Mouse (Mus musculus): ENCODE data around the gene Ccdc153. TPM values are rescaled to one million over a fixed set of nuclear protein-coding genes. Genes with fewer than 3 reads are reported as not detected.

Gene Ccdc153
- polyA plus RNA-seq, 1 experiment from 2014 or later: not detected

DNA sequence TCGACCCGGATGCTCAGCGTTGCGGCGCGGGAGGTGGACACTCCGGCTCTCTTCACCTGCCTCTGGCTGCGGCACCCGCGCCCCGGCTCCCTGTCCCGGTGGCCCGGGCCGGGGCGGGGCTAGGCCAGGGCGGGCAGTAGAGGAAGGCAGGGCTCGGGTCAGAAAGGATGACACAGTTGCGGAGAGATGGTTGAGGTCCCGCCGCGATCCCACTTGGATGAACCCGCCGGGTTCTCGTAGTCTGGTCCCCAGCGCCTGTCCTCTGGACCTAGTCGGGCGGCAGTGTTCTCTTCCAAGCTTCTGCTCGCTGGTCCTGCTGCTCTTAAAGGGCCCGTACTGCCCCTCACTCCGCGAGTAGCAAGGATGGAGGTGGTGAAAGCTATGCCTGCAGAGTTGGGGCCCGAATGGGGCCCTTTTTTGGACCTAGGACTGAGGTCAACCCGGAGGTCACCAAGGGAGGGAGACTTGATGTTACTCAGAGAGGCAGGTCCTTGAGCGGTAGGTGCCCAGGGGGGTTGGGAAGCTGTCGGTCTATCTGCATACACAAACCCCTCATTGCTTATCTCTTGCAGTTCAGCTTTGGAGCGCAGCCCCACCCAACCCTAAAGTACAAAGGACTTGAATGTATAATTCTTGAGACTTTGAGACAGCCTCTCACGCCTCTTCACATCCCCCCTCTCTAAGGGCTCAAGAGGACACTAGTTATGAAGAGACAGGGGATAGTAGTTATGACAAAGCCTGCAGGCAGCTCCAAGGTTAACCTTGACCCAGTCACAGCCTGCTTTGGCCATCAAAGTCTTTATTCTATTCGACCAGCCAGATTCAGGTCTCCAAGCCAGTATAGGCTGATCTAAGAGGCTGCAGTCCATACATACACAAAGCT, 47.8 kb downstream of the Ccdc153 start, which contains the start of gene Abcg4:
Gene Abcg4, minus strand, starts transcription at position 540 of the 883 bp plus-strand sequence.
- Histone ChIP-seq H3K27me3 (replicated peaks) (peaks cover 15% of the 10 kb centered on the region), H3K36me3 (peaks cover 14% of the 10 kb centered on the region), H3K27ac (peak within 1 kb of the TSS; percentile 19), H3K9ac (peak within 1 kb of the TSS; percentile 63), H3K9me3 (no peaks in the 10 kb centered on the region), H3K4me1 (replicated peaks) (peaks cover 25% of the 10 kb centered on the region), H3K4me3 (replicated peaks) (peak within 1 kb of the TSS; percentile 54), H3K4me2 (replicated peaks) (peak within 1 kb of the TSS; percentile 94)
- ATAC-seq: peak; percentile 73
- WGBS: under 1% methylated on average over 38 of the region's 38 CpGs

DNA sequence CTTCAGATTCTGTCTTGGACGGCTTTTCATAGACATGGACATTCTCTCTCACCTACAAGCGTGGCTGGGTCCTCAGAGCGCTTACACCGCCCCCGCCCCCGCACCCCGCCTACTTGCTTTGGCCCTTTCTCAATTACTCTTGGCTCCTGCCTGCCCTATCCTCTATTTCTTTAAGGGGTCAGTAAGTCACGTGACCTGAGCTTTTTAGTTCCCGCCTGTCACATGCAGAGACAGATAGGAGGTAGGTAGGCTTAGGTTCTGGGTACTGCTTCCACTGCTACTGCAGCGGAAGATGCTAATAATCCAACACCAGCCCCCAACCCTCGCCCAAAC, 48.4 kb downstream of the Ccdc153 start:
- H3K27ac ChIP-seq: no peak overlapping the region; the same call in 1 of the 2 replicates
- H3K27me3 ChIP-seq (replicated peaks): peaks cover 15% of the 10 kb centered on the region
- WGBS: 11% methylated on average over 11 of the region's 11 CpGs
- no peaks in the 10 kb centered on the region for H3K9me3 ChIP-seq
- peaks cover 14% of the 10 kb centered on the region for H3K36me3 ChIP-seq
- peak overlapping the region; percentile 94 for H3K4me2 ChIP-seq (replicated peaks)
- H3K9ac ChIP-seq: no peak overlapping the region
- ATAC-seq: peak; percentile 14; the same call in 1 of the 2 replicates
- peak overlapping the region; percentile 54; the same call in 1 of the 2 replicates for H3K4me3 ChIP-seq (replicated peaks)
- peaks cover 25% of the 10 kb centered on the region for H3K4me1 ChIP-seq (replicated peaks)

DNA sequence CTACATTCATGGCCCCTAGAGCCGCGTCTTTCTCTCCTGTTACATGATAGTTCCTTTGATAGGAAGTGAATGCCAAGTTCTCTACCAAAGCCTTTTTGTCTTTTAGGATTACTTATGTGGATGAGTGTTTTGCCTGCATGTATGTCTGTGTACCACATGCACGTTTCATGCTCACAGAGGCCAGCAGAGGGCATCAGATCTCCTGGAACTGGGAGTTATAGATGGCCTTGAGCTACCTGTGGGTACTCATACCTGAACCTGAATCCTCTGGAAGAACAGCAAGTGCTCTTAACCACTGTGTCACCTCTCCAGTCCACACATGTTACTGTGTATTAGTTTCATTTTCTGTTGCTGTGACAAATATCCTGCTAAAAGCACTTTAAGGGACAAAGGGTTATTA, 52.0 kb downstream of the Ccdc153 start:
- Histone ChIP-seq H3K27ac (no peak overlapping the region), H3K4me2 (replicated peaks) (no peak overlapping the region), H3K4me3 (replicated peaks) (no peak overlapping the region), H3K9ac (no peak overlapping the region), H3K36me3 (peaks cover 34% of the 10 kb centered on the region), H3K4me1 (replicated peaks) (peaks cover 16% of the 10 kb centered on the region), H3K9me3 (no peaks in the 10 kb centered on the region), H3K27me3 (replicated peaks) (peaks cover 9% of the 10 kb centered on the region)
- no peak for ATAC-seq
- WGBS: 65% methylated on average over 3 of the region's 3 CpGs

Other genes with a start within 250 kb of the Ccdc153 start
- 1.8 and 2.1 TPM in 2 replicates for gene Thy1, start 197.3 kb upstream of the Ccdc153 start, polyA plus RNA-seq (2015; fragmentation: Nextera tagmentation; extraction: Ambion mirVana)
- 10.8 and 16.6 TPM in 2 replicates for gene Usp2, start 173.7 kb upstream of the Ccdc153 start, polyA plus RNA-seq (2015; fragmentation: Nextera tagmentation; extraction: Ambion mirVana)
- gene Mfrp, start 138.9 kb upstream of the Ccdc153 start, polyA plus RNA-seq (2015; fragmentation: Nextera tagmentation; extraction: Ambion mirVana): 0.06 and 0.10 TPM in 2 replicates
- 3.1 and 3.5 TPM in 2 replicates for gene C1qtnf5, start 133.4 kb upstream of the Ccdc153 start, polyA plus RNA-seq (2015; fragmentation: Nextera tagmentation; extraction: Ambion mirVana)
- gene Gm49380, start 127.2 kb upstream of the Ccdc153 start, polyA plus RNA-seq (2015; fragmentation: Nextera tagmentation; extraction: Ambion mirVana): 0.10 TPM in 1 of 2 replicates, not detected in the other
- gene Rnf26, start 127.2 kb upstream of the Ccdc153 start, polyA plus RNA-seq (2015; fragmentation: Nextera tagmentation; extraction: Ambion mirVana): 56.9 and 57.9 TPM in 2 replicates
- 40.0 and 43.5 TPM in 2 replicates for gene Mcam, start 106.2 kb upstream of the Ccdc153 start, polyA plus RNA-seq (2015; fragmentation: Nextera tagmentation; extraction: Ambion mirVana)
- 13.2 and 14.8 TPM in 2 replicates for gene Cbl, start 6.6 kb upstream of the Ccdc153 start, polyA plus RNA-seq (2015; fragmentation: Nextera tagmentation; extraction: Ambion mirVana)
- 11.7 and 12.9 TPM in 2 replicates for gene Pdzd3, start 10.8 kb downstream of the Ccdc153 start, polyA plus RNA-seq (2015; fragmentation: Nextera tagmentation; extraction: Ambion mirVana)
- gene Nlrx1, start 27.9 kb downstream of the Ccdc153 start, polyA plus RNA-seq (2015; fragmentation: Nextera tagmentation; extraction: Ambion mirVana): 5.5 and 5.9 TPM in 2 replicates
- 2.5 and 2.9 TPM in 2 replicates for gene Abcg4, start 47.9 kb downstream of the Ccdc153 start, polyA plus RNA-seq (2015; fragmentation: Nextera tagmentation; extraction: Ambion mirVana)
- gene Hinfp, start 65.0 kb downstream of the Ccdc153 start, polyA plus RNA-seq (2015; fragmentation: Nextera tagmentation; extraction: Ambion mirVana): 19.9 and 21.2 TPM in 2 replicates
- gene C2cd2l, start 79.6 kb downstream of the Ccdc153 start, polyA plus RNA-seq (2015; fragmentation: Nextera tagmentation; extraction: Ambion mirVana): 6.8 and 10.6 TPM in 2 replicates
- gene Dpagt1, start 85.3 kb downstream of the Ccdc153 start, polyA plus RNA-seq (2015; fragmentation: Nextera tagmentation; extraction: Ambion mirVana): 38.2 and 38.6 TPM in 2 replicates
- gene H2afx, start 94.0 kb downstream of the Ccdc153 start, polyA plus RNA-seq (2015; fragmentation: Nextera tagmentation; extraction: Ambion mirVana): 280 and 298 TPM in 2 replicates
- gene Hmbs, start 103.6 kb downstream of the Ccdc153 start, polyA plus RNA-seq (2015; fragmentation: Nextera tagmentation; extraction: Ambion mirVana): 128 and 141 TPM in 2 replicates
- gene Vps11, start 121.0 kb downstream of the Ccdc153 start, polyA plus RNA-seq (2015; fragmentation: Nextera tagmentation; extraction: Ambion mirVana): 28.9 and 30.3 TPM in 2 replicates
- 38.8 and 43.6 TPM in 2 replicates for gene Hyou1, start 138.8 kb downstream of the Ccdc153 start, polyA plus RNA-seq (2015; fragmentation: Nextera tagmentation; extraction: Ambion mirVana)
- 51.7 and 59.2 TPM in 2 replicates for gene Slc37a4, start 156.2 kb downstream of the Ccdc153 start, polyA plus RNA-seq (2015; fragmentation: Nextera tagmentation; extraction: Ambion mirVana)
- gene Rps25, start 166.5 kb downstream of the Ccdc153 start, polyA plus RNA-seq (2015; fragmentation: Nextera tagmentation; extraction: Ambion mirVana): 2,026 and 2,084 TPM in 2 replicates
- gene Trappc4, start 166.9 kb downstream of the Ccdc153 start, polyA plus RNA-seq (2015; fragmentation: Nextera tagmentation; extraction: Ambion mirVana): 122 and 123 TPM in 2 replicates
- gene Ccdc84, start 177.9 kb downstream of the Ccdc153 start, polyA plus RNA-seq (2015; fragmentation: Nextera tagmentation; extraction: Ambion mirVana): 24.0 and 25.6 TPM in 2 replicates
- gene Foxr1, start 200.5 kb downstream of the Ccdc153 start, polyA plus RNA-seq (2015; fragmentation: Nextera tagmentation; extraction: Ambion mirVana): not detected in 2 replicates
- 1.2 TPM in 2 replicates for gene Upk2, start 214.3 kb downstream of the Ccdc153 start, polyA plus RNA-seq (2015; fragmentation: Nextera tagmentation; extraction: Ambion mirVana)
- gene Bcl9l, start 242.1 kb downstream of the Ccdc153 start, polyA plus RNA-seq (2015; fragmentation: Nextera tagmentation; extraction: Ambion mirVana): 7.5 and 7.8 TPM in 2 replicates

All from intestine, embryonic 15.5 days (tissue).